ENCODE assay signal across 7 mouse cellular contexts in the genomic region with DNA sequence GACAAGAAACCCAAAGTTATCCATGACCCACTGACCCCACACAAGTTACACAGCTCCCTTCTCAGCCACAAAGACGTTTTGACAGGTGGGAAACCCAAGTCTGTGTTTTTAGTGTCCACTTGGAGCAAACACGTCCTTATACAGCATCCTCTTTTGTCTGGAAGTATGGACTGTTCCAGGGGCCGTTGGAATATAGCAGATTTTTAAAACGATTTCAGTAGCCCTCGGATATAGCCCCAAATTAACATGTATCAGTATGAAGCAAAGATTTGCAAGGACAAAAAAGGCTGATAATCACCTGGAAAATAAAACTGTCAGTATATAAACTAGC. TPM values are rescaled to one million over a fixed set of nuclear protein-coding genes. Genes with fewer than 3 reads are reported as not detected.
DNase-seq lines count a peak whose midpoint lies in the region; ATAC-seq and TF ChIP-seq lines count a peak whose summit lies in the region.

No protein-coding gene starts in this region.

- TF ChIP-seq POLR2A in olfactory bulb, adult 2 months (IDR thresholded peaks at IDR 0.05; ENCODE audit: insufficient read depth, low read depth, low read length), result no peak

- H3K27ac ChIP-seq in lung, embryonic 14.5 days (ENCODE audit: low read depth), result no peak overlapping the region
- H3K27ac ChIP-seq in forebrain, embryonic 11.5 days (ENCODE audit: low read depth, low read length), result no peak overlapping the region
- H3K27ac ChIP-seq in limb, embryonic 11.5 days (replicated peaks; ENCODE audit: low read depth, low read length), result no peak overlapping the region
- no peak overlapping the region for H3K27ac ChIP-seq in olfactory bulb, adult 2 months (ENCODE audit: insufficient read depth, low read depth, low read length)

- no peaks in the 10 kb centered on the region for H3K9me3 ChIP-seq in lung, embryonic 14.5 days (ENCODE audit: low read depth, low read length)
- no peaks in the 10 kb centered on the region for H3K9me3 ChIP-seq in forebrain, embryonic 11.5 days (ENCODE audit: control insufficient read depth, low read length)
- no peaks in the 10 kb centered on the region for H3K9me3 ChIP-seq in limb, embryonic 11.5 days (ENCODE audit: control insufficient read depth, low read length)

- peak overlapping the region; percentile 15; the same call in 1 of the 2 replicates for H3K4me2 ChIP-seq in lung, embryonic 14.5 days
- H3K4me2 ChIP-seq in forebrain, embryonic 11.5 days (ENCODE audit: low read depth, low read length, severe bottlenecking), result 0 out of 2 replicates have a peak overlapping the region, but pooled peaks have one; percentile 24
- no peak overlapping the region for H3K4me2 ChIP-seq in limb, embryonic 11.5 days (ENCODE audit: low read depth, severe bottlenecking)

- ATAC-seq in lung, embryonic 14.5 days (ENCODE audit: insufficient read depth), result no peak; the same call in 1 of the 2 replicates
- ATAC-seq in forebrain, embryonic 11.5 days (replicated peaks; ENCODE audit: low FRiP score), result no peak
- no peak; the same call in 1 of the 2 replicates for ATAC-seq in limb, embryonic 11.5 days (ENCODE audit: insufficient number of reproducible peaks, low FRiP score, low TSS enrichment, low read depth)

- peaks cover 6% of the 10 kb centered on the region; the same call in 1 of the 2 replicates for H3K4me1 ChIP-seq in lung, embryonic 14.5 days (ENCODE audit: insufficient read depth)
- no peaks in the 10 kb centered on the region for H3K4me1 ChIP-seq in forebrain, embryonic 11.5 days (replicated peaks; ENCODE audit: control insufficient read depth, insufficient read depth, low read length)
- H3K4me1 ChIP-seq in limb, embryonic 11.5 days (ENCODE audit: control insufficient read depth, insufficient read depth, low read length), result peaks cover 5% of the 10 kb centered on the region; the same call in 1 of the 2 replicates
- peaks cover 4% of the 10 kb centered on the region; the same call in 1 of the 2 replicates for H3K4me1 ChIP-seq in olfactory bulb, adult 2 months (ENCODE audit: control insufficient read depth, insufficient read depth, low read length)

- H3K27me3 ChIP-seq in lung, embryonic 14.5 days (ENCODE audit: insufficient read depth, low read length), result no peaks in the 10 kb centered on the region
- H3K27me3 ChIP-seq in forebrain, embryonic 11.5 days (ENCODE audit: control insufficient read depth, insufficient read depth, low read length), result no peaks in the 10 kb centered on the region
- H3K27me3 ChIP-seq in limb, embryonic 11.5 days (ENCODE audit: control insufficient read depth, insufficient read depth, low read length), result no peaks in the 10 kb centered on the region

- TF ChIP-seq CTCF in lung, embryonic 14.5 days (IDR thresholded peaks at IDR 0.05; ENCODE audit: low read depth), result no peak
- no peak for TF ChIP-seq CTCF in olfactory bulb, adult 2 months (IDR thresholded peaks at IDR 0.05; ENCODE audit: insufficient read depth, low read depth, low read length)

- no peak overlapping the region for H3K9ac ChIP-seq in lung, embryonic 14.5 days
- H3K9ac ChIP-seq in forebrain, embryonic 11.5 days (ENCODE audit: low read length), result peak overlapping the region; percentile 77
- no peak overlapping the region for H3K9ac ChIP-seq in limb, embryonic 11.5 days (ENCODE audit: low read length)

- H3K36me3 ChIP-seq in lung, embryonic 14.5 days (ENCODE audit: insufficient read depth), result no peaks in the 10 kb centered on the region
- H3K36me3 ChIP-seq in forebrain, embryonic 11.5 days (ENCODE audit: control insufficient read depth, insufficient read depth, low read length), result no peaks in the 10 kb centered on the region
- H3K36me3 ChIP-seq in limb, embryonic 11.5 days (ENCODE audit: control insufficient read depth, insufficient read depth, low read length), result no peaks in the 10 kb centered on the region

- no peak for DNase-seq in lung, embryonic 14.5 days
- no peak for DNase-seq in lung, postnatal 14 days
- DNase-seq in forebrain, embryonic 11.5 days (ENCODE audit: low spot score), result no peak
- DNase-seq in limb, embryonic 11.5 days (ENCODE audit: low spot score), result no peak
- no peak for DNase-seq in cerebellum, adult 8-10 months
- DNase-seq in right cerebral cortex, adult 18-20 months, result no peak

- WGBS in lung, embryonic 14.5 days, result 55% methylated on average over 5 of the region's 5 CpGs
- 59% methylated on average over 5 of the region's 5 CpGs for WGBS in forebrain, embryonic 11.5 days
- 60% methylated on average over 5 of the region's 5 CpGs for WGBS in limb, embryonic 11.5 days
- 52% methylated on average over 5 of the region's 5 CpGs for WGBS in olfactory bulb, adult 2 months

- peak overlapping the region; percentile 80 for H3K4me3 ChIP-seq in lung, embryonic 14.5 days (ENCODE audit: low read depth, low read length)
- H3K4me3 ChIP-seq in forebrain, embryonic 11.5 days (ENCODE audit: low read depth, low read length), result peak overlapping the region; percentile 78
- H3K4me3 ChIP-seq in limb, embryonic 11.5 days (ENCODE audit: low read depth, low read length), result peak overlapping the region; percentile 59
- peak overlapping the region; percentile 93 for H3K4me3 ChIP-seq in olfactory bulb, adult 2 months (ENCODE audit: insufficient read depth, low read depth, low read length)

RNA-seq across cellular contexts. Expression of a gene that starts 0.3 kb away (rescaled TPM):
- 42.1 and 45.5 TPM in 2 replicates for polyA plus RNA-seq in lung, embryonic 14.5 days (2014; fragmentation: Nextera tagmentation; extraction: Ambion mirVana)
- 44.0 and 47.4 TPM in 2 replicates for polyA plus RNA-seq in forebrain, embryonic 11.5 days (2014; fragmentation: Nextera tagmentation; extraction: Ambion mirVana)
- polyA plus RNA-seq in limb, embryonic 11.5 days (2014; fragmentation: Nextera tagmentation; extraction: Ambion mirVana), result 46.0 and 47.3 TPM in 2 replicates
- polyA plus RNA-seq in olfactory bulb, adult 2 months (2012; ENCODE audit: insufficient read depth, insufficient read length, low replicate concordance, missing spikeins), result not detected in 2 replicates

RNA-seq across cellular contexts. Expression of a gene that starts 31.3 kb away (rescaled TPM):
- polyA plus RNA-seq in lung, embryonic 14.5 days (2014; fragmentation: Nextera tagmentation; extraction: Ambion mirVana), result 61.1 and 62.3 TPM in 2 replicates
- polyA plus RNA-seq in forebrain, embryonic 11.5 days (2014; fragmentation: Nextera tagmentation; extraction: Ambion mirVana), result 77.5 and 89.6 TPM in 2 replicates
- polyA plus RNA-seq in limb, embryonic 11.5 days (2014; fragmentation: Nextera tagmentation; extraction: Ambion mirVana), result 69.6 and 76.4 TPM in 2 replicates
- not detected in 2 replicates for polyA plus RNA-seq in olfactory bulb, adult 2 months (2012; ENCODE audit: insufficient read depth, insufficient read length, low replicate concordance, missing spikeins)

RNA-seq across cellular contexts. Expression of a gene that starts 51.4 kb away (rescaled TPM):
- polyA plus RNA-seq in lung, embryonic 14.5 days (2014; fragmentation: Nextera tagmentation; extraction: Ambion mirVana), result not detected in 2 replicates
- not detected in 2 replicates for polyA plus RNA-seq in forebrain, embryonic 11.5 days (2014; fragmentation: Nextera tagmentation; extraction: Ambion mirVana)
- not detected in 2 replicates for polyA plus RNA-seq in limb, embryonic 11.5 days (2014; fragmentation: Nextera tagmentation; extraction: Ambion mirVana)
- polyA plus RNA-seq in olfactory bulb, adult 2 months (2012; ENCODE audit: insufficient read depth, insufficient read length, low replicate concordance, missing spikeins), result not detected in 2 replicates
